Mouse (Mus musculus): ENCODE results near the gene Pif1.
A peak's percentile ranks its signal among the peaks of the same experiment; 100 is the strongest.

Gene Pif1

DNA sequence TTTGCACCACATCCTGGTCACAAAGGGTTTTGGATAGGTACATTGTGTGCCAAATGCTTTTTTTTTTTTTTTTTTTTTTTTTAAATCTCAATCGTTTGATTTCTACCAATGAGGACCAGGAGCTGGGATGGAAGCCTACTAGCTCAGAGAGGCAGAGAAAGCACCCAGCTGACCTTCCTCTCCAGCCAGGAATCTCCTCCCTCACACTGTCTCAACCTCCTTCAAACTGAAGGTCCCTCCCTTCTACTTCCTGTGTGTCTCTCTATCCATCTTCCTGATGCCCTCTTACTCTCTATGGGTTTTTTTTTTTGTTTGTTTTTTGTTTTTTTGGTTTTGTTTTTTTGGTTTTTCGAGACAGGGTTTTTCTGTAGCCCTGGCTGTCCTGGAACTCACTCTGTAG is 14.0 kb downstream of the Pif1 start:
- DNase-seq, result no peak

DNA sequence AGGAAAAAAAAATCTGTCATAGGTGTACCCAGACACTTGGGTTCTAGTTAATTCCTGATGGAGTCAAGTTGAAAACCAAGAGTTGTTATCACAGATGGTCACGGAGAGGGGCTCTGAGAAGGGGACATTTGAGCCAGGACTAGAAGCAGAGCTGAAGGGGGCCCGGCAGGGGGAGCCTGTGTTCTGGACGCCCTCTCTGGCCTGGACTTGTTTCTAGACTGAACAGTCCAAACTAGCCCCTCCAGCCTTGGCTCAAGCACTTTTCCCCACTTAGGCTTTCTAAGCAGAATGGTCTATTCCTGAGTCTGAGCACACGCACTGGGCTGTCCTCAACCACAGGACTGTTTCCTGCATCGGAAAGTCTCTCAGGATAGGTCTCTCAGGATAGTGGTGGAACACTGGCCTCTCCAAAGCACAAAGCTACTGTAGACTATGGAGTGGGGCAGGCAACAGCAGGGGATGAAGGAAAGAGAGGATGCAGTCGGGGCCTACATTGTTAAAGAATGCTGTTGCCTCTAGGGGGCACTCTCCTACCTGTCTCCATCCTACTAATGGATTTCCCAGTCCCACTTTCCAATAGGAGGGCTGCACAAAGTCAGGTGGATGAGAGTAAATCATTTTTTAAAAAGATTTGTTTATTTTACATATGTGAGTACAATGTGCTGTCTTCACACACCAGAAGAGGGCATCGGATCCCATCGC is 16.6 kb downstream of the Pif1 start:
- DNase-seq, result peak; percentile 14 to 38

DNA sequence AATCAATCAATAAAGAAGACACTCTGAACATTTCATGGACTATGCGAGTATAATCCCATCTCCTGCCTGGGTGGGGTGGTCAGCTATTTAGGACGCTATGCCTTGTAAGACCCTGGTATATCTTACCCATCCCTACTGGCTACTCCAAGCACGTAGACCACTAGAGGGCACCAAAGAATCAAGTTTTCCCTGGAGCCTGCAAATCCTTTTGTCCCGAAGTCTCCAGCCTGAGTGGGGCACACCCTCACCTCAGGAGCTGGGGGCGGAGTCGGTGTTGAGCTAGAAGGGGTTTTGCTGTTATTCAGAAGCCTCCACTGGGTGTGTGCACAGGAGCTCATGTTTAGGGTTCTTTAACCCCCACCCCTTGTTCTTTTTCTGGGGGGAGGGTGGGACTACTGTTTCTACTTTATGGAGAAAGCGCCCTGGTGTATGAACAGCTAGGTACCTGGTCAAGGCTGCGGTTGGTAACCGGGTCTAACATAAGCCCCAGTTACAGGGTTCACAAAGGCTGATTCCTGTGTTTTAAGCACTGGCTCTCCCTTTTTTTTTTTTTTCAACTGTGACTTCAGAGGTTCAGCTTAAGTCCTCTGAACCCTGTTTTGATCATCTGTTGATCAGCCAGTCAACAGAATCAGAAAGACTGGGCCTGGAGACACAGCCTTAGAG is 18.6 kb downstream of the Pif1 start:
- DNase-seq, result peak; percentile 75 to 78

DNA sequence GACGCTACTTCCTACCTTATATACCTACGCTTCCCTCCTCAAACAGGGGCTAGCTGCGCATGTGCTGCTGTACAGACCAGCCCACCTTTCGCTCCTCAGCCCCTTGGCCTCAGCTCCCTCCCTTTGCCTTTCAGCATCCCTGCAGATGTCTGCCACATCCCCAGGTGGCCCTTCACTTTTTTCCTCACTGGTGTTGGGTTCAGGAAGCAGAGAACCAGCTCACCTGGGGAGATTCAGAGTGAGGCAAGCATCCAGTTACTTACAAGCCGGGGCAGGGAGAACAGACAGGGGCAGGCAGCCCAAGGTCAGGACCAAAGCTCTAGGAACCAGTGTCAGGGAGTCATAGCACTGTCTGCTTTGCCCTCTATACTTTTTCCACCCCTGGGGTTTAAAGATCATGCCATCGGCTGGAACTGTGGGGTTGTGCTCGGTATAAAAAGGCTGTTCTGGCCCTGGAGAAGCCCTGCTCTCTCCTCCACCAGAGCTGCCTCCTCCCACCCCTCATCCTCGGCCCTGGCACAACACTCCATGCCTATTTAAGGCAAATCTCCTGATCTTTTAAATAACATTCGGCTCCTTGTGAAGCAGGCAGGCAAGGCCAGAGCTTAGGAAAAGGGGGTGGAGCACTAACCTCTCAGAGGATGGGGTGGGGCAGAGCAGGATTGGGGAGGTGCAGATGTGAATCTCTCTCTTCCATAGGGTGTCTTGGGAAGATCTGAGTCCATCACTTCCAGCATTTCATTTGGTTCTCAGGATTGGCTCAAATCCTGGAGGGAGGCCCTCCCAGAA is 19.6 kb downstream of the Pif1 start:
- no peak for DNase-seq

DNA sequence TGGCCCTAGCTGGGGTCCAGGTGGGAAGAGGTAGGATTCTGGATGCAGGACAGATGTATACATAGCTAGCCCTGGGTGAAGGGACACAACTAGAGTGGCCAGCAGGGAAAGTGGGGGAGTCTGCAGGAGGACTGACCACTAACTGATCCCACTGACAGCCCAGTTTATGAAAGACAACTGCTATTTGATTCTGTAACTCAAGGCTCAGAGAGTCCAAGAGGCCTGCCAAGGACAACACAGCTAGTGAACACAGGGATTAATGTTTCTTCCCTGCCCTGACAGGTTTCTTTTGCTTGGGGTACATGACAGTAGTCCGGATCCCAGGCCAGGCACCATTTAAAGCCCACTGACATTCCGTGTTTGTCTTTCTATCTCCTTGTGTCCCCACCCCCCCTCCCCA is 20.2 kb downstream of the Pif1 start:
- no peak for DNase-seq

DNA sequence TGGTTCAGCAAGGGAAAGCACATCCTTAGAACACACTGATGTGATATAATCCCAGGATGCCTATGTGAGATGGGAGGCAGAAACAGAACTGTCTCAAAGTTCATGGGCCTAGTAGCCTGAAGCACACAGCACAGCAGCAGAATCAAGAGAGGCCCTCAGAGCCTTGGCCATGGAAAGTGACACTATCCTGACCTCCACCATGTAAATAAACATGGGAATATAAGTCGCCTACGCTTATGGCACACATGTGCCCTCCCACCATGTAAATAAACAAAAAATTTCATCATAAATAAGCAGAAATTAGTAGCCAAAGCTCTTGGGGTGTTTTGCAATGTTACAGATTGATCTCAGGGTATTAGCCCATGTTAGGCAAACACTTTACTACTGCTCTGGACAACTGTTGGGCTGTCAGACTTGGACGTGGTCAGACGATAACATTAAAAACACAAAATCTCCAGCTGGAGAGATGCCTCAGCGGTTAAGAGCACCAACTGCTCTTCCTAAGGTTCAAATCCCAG is 25.1 kb downstream of the Pif1 start:
- no peak for DNase-seq

DNA sequence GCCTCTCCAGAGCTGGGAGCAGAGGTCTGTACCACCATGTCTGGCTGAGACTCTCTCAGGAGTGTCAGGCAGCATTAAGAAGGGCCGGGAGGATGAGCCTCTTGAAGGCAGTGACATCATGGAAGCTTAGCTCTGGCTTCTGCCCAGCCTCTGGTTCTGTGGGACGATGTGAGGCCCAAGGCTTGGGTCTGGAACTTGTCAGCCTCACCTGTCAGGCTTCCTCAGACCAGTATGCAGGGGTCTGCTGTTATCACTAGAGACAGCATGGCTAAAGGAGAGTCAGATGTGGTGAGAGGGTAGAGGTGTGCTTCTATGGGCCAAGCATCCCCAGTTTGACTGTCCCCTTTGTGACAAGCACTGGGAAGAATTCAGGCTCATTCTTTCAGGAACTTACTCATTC is 26.1 kb downstream of the Pif1 start:
- no peak for DNase-seq

DNA sequence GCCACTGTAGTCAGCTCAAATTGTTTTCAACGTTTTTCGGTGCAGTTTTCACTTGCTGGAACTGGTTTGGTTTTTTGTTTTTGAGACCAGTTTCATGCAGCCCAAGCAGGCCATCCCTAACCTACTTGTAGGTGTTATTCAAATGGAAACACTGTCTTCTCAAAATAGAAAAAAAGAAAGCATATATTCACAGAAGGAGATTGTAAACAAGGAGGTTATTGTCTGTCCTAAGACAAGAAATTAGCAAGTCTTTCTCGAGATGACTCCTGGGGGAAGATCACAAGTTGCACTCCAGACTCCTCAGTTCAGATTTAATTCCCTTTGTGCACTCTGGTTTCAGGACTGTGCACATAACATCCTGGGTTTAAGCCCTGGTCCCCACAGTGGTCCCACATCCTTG is 32.4 kb downstream of the Pif1 start:
- DNase-seq, result no peak

DNA sequence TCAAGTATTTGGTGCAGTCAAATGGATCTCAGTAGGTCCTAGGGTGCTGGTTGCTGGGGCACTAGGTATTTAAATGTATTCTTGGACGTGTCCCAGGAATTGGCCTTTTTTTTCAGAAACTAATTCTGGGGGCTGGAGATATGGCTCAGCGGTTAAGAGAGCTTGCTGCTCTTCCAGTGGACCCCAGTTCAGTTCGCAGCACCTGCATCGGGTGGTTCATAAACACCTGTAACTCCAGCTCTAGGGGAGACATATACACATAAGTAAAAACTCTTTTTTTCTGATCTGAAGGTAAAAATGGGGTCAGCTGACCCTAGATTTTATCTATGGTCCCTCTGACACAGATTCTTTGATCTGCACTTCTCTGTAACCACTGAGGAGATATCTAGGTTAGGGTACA is 34.2 kb downstream of the Pif1 start:
- DNase-seq, result no peak

DNA sequence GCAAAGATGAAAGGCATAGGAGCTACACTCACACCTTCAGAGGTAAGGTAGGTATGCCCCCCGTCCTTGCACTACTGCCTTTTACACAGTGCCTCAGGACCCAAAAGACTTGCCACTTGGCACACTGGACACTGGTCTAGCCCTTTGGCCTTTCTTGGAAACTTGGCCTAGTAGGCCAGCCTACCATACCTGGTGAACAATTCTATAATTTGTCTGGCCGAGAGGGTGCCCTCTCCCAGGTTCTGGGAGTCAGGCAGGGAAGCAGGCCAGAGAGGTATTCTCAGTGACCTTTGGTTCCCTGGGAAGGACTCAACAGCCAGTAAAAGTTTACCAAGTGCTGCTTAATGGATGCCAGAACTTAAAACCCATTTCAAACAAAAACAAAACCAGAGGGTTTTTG is 34.7 kb downstream of the Pif1 start:
- no peak for DNase-seq

DNA sequence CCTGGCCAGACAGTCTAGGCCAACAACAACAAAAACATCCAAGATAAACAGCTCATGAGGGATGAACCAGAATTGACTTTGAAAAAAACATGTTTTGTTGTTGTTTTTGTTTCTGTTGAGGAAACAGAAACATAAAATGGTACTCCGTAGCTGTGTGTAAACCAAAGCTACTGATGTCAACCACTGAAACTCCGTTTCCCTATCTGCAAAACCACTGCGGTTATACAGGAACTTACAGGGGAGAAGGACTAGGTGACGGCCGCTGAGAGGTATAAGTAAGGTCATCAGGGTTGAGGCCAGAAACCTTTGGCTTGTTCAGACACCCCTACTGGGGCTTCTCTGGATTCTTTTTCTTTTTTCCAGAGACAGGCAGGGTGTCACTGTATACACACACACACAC is 35.9 kb downstream of the Pif1 start:
- DNase-seq, result no peak

DNA sequence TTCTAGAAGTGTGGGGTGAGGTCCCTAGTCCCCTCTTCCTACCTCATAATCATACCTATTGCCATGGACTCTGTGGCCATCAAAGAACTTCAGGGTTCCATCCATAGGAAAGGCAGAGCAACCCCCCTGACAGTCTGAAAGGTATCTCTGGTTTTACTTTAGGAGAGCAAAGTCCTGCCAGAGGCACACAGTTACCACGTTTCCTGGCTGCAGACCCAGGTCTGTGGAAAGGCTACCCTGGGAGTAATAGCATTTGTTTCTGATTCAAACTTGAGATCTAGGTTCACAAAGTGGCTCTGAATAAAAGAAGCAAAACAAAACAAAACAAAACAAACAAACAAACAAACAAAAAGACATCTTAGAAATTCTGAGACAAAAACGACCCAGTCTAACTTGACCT is 37.3 kb downstream of the Pif1 start:
- no peak for DNase-seq

DNA sequence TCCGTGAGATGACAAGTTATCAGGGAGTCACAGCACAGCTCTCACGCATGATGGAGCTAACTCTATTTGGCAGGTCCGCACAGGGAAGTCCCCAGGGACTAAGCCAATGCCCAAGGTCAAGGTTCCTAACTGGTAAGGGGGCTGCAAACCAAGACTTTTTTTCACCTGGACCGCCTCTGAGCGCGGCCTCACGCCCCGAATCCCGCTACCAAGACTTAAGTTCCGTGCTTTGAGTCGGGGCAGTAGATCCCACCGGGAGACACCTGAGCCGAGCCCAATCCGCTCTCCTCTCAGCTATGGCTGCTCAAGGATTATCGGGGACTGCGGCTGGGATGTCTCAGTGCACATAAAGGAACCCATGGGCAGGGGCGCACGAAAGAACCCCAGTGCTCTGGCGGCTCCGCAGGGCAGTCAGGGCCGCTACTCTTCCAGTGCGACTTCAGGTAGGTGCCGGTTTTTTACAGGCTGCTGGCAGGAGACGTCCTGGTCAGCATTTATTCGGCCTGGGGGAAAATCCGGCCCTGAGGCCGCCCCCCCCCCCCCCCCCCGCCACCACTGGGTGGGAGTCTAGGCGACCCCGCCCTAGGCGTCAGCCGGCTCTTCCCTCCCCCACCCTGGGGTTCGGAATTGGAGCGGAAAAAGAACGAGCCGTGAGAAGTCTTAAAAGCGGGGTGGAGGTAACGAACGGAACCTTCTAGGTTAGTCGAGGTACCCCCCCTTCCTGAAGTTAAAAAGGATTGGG is 42.2 kb downstream of the Pif1 start, which contains the start of gene Rbpms2:
Gene Rbpms2 (plus strand): TSS at position 624 of the 742 bp plus-strand sequence.
- peak; percentile 9 to 14 for DNase-seq

DNA sequence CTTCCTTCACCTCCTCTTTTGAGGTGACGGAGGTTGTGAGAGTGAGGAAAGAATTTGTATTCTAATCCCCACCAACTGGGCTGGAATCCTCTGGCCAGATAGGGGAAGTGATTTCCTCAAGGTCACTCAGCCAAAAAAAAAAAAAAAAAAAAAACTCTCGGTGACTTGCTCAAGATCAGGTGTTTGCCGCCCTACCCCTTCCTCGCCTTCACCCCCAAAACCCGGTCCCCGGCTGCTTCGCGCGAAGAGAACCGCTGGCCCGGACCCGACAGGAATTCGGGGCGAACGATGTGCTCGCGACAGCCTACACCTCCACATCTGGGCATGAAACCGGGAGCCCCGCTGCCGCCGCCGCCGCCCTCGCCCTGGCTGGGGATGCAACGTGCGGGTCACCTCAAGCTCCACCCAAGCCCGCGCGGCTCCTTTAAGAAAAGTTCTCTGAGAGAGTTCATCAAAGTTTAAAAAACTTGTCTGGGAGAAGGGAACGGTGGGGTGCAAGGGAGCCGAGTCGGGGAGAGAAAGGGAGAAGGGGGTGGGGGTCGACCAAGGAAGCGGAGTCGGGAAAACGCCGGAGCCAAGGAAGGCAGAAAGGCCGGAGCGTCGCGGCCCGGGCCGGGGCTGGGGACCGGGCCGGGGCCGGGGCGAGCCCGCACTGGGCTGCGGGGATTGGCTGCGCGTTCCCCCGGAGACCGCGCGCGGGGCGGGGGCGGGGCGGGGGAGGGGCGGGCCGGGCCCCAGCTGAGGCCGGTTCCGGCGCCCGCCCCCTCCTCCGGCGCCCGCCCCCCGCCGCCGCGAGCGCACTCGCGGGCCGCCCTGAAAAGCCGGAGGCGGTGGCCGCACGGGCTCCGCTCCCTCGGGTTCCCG is 43.0 kb downstream of the Pif1 start:
- peak; percentile 8 for DNase-seq

DNA sequence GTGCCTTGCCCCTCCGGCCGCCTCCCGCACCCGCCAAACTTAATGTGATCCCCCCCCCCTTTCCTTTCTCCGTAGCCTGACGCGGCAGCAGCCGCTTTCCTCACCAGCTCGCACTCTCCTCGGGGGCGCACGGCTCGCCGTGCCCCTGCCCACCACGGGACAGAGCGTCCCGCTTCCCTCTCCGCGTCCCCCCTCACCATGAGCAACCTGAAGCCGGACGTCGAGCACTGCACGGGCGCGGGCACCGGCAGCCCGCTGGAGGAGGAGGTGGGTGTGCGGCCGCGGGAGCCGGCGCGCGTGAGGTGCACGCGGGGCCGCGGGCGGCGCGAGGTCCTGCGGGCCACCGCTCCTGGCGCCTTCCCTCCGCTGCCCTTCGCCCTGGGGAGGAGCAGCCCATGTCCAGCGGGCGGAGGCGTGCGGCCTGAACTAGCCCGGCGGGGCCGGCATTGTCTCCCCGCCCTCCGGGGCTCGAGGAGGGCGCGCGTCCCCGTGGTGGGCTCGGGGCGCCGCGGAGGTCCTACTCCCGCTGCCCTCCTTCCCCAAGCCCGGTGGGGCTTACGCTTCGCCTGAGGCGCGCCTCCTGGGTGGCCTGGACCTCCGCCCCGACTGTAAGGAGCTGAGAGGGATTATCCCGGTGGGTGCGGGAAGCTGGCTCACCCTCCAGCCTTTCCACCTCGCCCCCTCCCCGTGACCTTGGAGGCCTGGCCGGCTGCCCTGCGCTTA is 43.8 kb downstream of the Pif1 start:
- DNase-seq, result peak; percentile 12 to 13

DNA sequence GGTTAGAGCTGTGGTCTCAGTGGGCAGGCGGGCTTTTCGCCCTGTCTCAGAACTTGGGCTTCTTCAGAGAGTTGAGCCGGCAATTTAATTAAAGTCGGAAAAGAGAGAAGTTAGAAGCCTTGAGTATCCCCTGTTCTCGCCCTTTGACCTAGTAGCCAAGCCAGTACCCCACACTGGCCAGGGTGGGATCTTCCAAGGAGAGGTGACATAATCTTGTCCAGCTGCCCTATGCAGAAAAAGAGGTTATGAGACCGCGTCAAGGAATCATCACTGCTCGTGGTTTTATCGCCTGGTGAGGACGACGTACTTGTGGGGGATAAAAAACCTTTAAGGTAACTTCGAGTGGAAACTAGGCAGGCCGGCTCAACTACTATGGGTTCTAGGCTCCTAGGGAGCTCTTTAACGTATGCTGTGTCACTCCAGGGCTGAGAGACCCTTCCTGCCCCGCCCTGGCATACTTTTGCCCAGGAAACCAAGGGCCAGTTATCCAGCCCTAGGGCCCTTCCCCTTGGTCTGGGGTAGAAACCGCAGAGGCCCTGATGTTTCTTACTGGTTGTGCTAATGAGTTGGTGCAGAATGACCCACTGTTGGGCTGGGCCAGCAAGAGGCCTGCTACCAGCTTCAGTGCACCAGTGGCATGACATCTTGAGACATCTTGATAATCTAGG is 44.5 kb downstream of the Pif1 start:
- no peak for DNase-seq

DNA sequence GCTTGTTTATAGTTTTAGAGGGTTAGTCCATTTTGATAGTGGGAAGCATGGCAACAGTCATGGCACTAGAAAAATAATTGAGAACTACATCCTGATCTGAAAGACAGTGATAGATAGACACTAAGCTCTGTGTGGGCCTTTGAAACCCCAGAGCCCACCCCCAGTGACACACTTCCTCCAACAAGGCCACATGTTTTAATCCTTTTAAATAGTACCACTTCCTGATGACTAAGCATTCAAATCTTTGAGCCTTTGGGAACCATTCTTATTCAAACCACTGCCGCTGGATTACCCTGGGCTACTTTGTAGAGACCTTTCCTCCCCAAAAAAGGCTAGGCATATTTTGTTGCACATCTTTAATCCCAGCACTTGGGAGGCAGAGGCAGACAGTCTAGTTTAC is 48.8 kb downstream of the Pif1 start:
- DNase-seq, result no peak

DNA sequence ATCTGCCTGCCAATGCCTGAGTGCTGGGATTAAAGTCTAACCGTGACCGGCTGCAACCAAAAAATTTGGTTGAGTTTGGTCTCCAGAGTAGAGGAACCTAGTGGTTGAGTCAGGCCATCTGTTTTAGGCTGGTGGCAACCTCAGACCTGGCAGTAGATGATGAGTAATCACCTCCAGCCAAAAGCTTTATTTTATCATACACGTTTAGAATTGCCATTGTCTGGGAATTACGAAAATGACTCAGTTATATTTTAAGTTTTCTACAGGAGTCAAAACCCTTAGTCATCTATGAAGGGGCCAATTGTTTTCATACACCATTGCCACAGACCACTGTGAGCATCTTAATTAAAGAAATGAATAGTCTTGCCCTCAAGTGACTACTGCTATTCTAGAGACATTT is 50.0 kb downstream of the Pif1 start:
- DNase-seq, result no peak

DNA sequence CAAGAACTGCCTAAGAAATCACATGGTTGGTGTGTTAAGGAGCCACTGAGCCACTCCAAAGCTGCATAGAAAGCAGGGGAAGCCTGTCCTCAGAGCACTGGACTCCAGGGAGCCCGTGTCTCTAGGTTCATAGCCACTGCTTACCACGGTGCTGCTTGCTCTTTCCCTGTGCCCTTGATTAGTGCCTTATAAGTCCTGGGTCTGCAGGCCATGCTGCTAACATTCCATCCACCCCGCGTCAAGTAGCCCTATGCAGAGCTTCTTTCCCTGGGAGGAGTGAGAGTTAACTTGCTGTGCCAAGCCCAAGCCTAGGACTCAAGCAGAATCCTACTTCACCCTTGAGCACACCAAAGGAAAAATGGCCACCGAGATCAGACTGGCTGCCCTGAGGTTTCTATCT is 52.1 kb downstream of the Pif1 start:
- DNase-seq, result no peak

DNA sequence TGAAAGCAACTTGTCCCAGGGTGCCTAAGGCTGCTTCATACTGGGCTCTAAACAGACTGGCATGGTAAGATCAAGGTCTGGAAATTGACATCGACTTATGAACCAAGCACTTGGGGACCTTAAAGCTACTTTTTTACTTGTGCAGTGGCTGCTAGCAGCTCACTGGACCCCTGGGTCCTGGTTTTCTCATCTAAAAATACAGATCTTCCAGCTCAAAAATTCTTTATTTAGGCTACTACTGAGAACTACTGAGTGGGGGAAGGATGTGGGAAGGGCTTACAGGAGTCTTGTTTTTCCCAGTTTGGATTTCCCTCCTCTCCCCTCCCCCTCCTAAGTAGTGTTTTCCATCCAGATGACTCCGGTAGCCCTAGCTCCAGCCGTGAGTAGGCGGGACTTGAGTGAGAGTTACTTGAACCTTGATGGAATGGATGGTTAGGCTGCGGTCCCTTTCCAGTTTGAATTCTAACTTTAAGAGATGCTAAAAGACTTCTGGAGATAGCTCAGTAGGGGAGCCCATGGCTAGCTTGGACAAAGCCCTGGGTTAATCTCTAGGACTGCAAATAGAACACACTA is 54.0 kb downstream of the Pif1 start:
- DNase-seq, result no peak

Measured in cerebellum, postnatal 14 days (tissue).